Mouse (Mus musculus): ENCODE results near the gene Map6. TPM values are rescaled to one million over a fixed set of nuclear protein-coding genes. Genes with fewer than 3 reads are reported as not detected.
"Not testable (repeated sequence)": the region's sequence is repeated elsewhere in the genome, so short reads cannot be mapped to it uniquely, and the experiment has no call there.

Map6 gene
- polyA plus RNA-seq, 1 experiment, result 35.1 TPM

DNA sequence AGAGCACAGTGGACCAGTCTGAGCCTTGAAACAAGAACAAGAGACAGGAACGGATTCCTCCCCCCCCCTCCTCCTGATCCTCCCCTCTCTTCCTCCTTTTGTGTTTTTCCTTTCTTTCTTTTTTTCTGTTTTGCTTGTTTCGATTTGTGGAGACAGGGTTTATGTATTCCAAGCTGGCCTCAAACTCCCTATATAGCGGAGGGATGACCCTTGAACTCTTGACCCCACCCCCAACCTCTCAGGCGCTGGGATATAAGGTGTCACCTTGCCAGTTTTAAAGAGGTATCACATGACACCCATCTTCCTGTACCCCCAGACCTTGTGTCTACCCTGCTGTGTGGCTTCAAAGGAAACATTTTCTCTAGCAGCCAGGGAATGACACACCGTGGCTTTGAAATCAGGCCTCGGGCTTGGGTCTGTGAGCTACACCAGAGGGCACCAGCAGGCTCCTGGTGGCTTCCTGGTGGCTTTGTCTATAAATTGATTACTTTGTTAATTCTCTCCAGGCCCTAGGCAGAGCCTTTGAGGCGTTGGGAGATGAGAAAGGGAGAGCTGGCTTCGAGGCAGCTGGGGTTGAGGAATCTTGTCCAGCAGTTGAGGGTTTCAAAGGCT, 93.7 kb downstream of the Map6 start:
- Histone ChIP-seq H3K27me3 (ENCODE audit: control insufficient read depth, insufficient read depth, insufficient read length) (no peaks in the 10 kb centered on the region), H3K4me3 (no peak overlapping the region), H3K79me2 (ENCODE audit: control insufficient read depth, insufficient read depth) (no peaks in the 10 kb centered on the region), H3ac (ENCODE audit: control insufficient read depth, insufficient read length) (no peak overlapping the region), H3K4me2 (ENCODE audit: low read depth) (peak overlapping the region; percentile 76), H3K36me3 (ENCODE audit: control insufficient read depth, insufficient read depth) (no peaks in the 10 kb centered on the region)
- TF ChIP-seq POLR2A (IDR thresholded peaks at IDR 0.05; ENCODE audit: insufficient read length, low read depth), result peak; percentile 6
- no peak for TF ChIP-seq MAX (IDR thresholded peaks at IDR 0.05; ENCODE audit: low read depth)
- TF ChIP-seq CEBPB (IDR thresholded peaks at IDR 0.05; ENCODE audit: insufficient read depth, poor library complexity, severe bottlenecking), result no peak

DNA sequence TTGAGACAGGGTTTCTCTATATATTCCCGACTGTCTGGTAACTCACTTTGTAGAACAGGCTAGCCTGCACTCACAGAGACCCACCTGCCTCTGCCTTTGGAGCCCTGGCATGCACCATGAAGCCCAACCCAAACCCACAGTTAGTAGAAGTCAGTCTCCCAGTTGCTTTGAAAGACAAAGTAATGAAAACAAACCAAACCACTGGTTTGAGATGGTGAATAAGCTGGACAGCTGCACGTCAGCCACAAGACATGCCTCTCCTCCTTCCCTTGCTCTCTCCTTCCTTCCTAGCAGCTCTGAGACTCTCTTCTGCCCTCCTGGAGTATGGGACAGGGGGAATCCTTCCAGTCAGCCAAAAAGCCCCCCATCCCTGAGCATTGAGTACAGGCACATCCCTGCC, 94.9 kb downstream of the Map6 start:
- no peaks in the 10 kb centered on the region for H3K36me3 ChIP-seq (ENCODE audit: control insufficient read depth, insufficient read depth)
- no peaks in the 10 kb centered on the region for H3K79me2 ChIP-seq (ENCODE audit: control insufficient read depth, insufficient read depth)
- H3K4me2 ChIP-seq (ENCODE audit: low read depth), result peak overlapping the region; percentile 40
- H3K27me3 ChIP-seq (ENCODE audit: control insufficient read depth, insufficient read depth, insufficient read length), result no peaks in the 10 kb centered on the region
- TF ChIP-seq REST (IDR thresholded peaks at IDR 0.05; ENCODE audit: insufficient read depth, insufficient read length) (no peak), TCF12 (IDR thresholded peaks at IDR 0.05; ENCODE audit: insufficient read depth, poor library complexity, severe bottlenecking) (peak; percentile 14), CEBPB (IDR thresholded peaks at IDR 0.05; ENCODE audit: insufficient read depth, poor library complexity, severe bottlenecking) (no peak), E2F4 (IDR thresholded peaks at IDR 0.05; ENCODE audit: insufficient read depth) (no peak), POLR2A (IDR thresholded peaks at IDR 0.05; ENCODE audit: insufficient read length, low read depth) (peak; percentile 5), MYOG (IDR thresholded peaks at IDR 0.05; ENCODE audit: control insufficient read depth in 1 of 3, insufficient read depth in 1 of 3, insufficient read length in 2 of 3, low read depth in 2 of 3) (peak in 2 of 3 experiments; percentile 72 to 80), MYOD1 (IDR thresholded peaks at IDR 0.05; ENCODE audit: control insufficient read depth in 1 of 3, insufficient read length in 2 of 3, low read depth in 2 of 3) (peak; percentile 62 to 87 (median 80)), POLR2AphosphoS2 (IDR thresholded peaks at IDR 0.05; ENCODE audit: insufficient read length, low read depth) (no peak), USF1 (IDR thresholded peaks at IDR 0.05; ENCODE audit: low read depth) (no peak), SRF (IDR thresholded peaks at IDR 0.05; ENCODE audit: control insufficient read depth, insufficient read length, low read depth) (no peak), TCF3 (IDR thresholded peaks at IDR 0.05; ENCODE audit: insufficient read length, low read depth) (peak; percentile 35), MAX (IDR thresholded peaks at IDR 0.05; ENCODE audit: low read depth) (no peak)
- no peak overlapping the region for H3K4me3 ChIP-seq
- H3ac ChIP-seq (ENCODE audit: control insufficient read depth, insufficient read length), result no peak overlapping the region

- no peaks in the 10 kb centered on the region for H3K79me2 ChIP-seq (ENCODE audit: control insufficient read depth, insufficient read depth)
- no peaks in the 10 kb centered on the region for H3K36me3 ChIP-seq (ENCODE audit: control insufficient read depth, insufficient read depth)
- no peak overlapping the region for H3ac ChIP-seq (ENCODE audit: control insufficient read depth, insufficient read length)
- H3K4me3 ChIP-seq, result no peak overlapping the region
- TF ChIP-seq E2F4 (IDR thresholded peaks at IDR 0.05; ENCODE audit: insufficient read depth) (no peak), TCF12 (IDR thresholded peaks at IDR 0.05; ENCODE audit: insufficient read depth, poor library complexity, severe bottlenecking) (no peak), MAX (IDR thresholded peaks at IDR 0.05; ENCODE audit: low read depth) (no peak), POLR2A (IDR thresholded peaks at IDR 0.05; ENCODE audit: insufficient read length, low read depth) (no peak), SRF (IDR thresholded peaks at IDR 0.05; ENCODE audit: control insufficient read depth, insufficient read length, low read depth) (no peak), USF1 (IDR thresholded peaks at IDR 0.05; ENCODE audit: low read depth) (no peak), TCF3 (IDR thresholded peaks at IDR 0.05; ENCODE audit: insufficient read length, low read depth) (no peak), REST (IDR thresholded peaks at IDR 0.05; ENCODE audit: insufficient read depth, insufficient read length) (no peak), MYOD1 (IDR thresholded peaks at IDR 0.05; ENCODE audit: control insufficient read depth in 1 of 3, insufficient read length in 2 of 3, low read depth in 2 of 3) (no peak), MYOG (IDR thresholded peaks at IDR 0.05; ENCODE audit: control insufficient read depth in 1 of 3, insufficient read depth in 1 of 3, insufficient read length in 2 of 3, low read depth in 2 of 3) (no peak), CEBPB (IDR thresholded peaks at IDR 0.05; ENCODE audit: insufficient read depth, poor library complexity, severe bottlenecking) (no peak), POLR2AphosphoS2 (IDR thresholded peaks at IDR 0.05; ENCODE audit: insufficient read length, low read depth) (no peak)
- H3K4me2 ChIP-seq (ENCODE audit: low read depth), result no peak overlapping the region
- no peaks in the 10 kb centered on the region for H3K27me3 ChIP-seq (ENCODE audit: control insufficient read depth, insufficient read depth, insufficient read length)
Measured at GRCm38 (mm10) chr7:99365069-99365468, 97.8 kb downstream of the Map6 start.

DNA sequence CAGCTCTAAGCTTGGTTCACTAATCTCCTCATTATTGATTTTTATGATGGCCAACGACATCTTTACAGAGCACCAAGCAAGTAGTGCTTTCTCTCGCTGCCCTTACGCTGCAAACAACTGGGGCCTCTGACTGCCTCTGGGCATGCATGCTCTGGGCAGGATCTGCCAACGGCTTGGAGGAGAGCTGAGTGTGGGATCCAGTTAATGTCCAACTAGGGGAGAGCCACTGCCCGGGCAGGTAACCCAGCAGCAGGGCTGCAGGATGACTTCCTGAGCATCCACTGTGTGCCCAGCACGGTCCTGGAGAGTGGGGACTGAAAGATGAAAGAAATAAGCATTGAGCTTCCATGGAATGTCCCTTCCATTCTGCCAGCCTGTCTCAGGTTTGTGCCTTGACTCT, 99.5 kb downstream of the Map6 start:
- Histone ChIP-seq H3K79me2 (ENCODE audit: control insufficient read depth, insufficient read depth) (no peaks in the 10 kb centered on the region), H3K27me3 (ENCODE audit: control insufficient read depth, insufficient read depth, insufficient read length) (no peaks in the 10 kb centered on the region), H3K36me3 (ENCODE audit: control insufficient read depth, insufficient read depth) (no peaks in the 10 kb centered on the region), H3K4me2 (ENCODE audit: low read depth) (no peak overlapping the region), H3K4me3 (no peak overlapping the region), H3ac (ENCODE audit: control insufficient read depth, insufficient read length) (no peak overlapping the region)
- TF ChIP-seq USF1 (IDR thresholded peaks at IDR 0.05; ENCODE audit: low read depth), result no peak
- no peak for TF ChIP-seq MYOG (IDR thresholded peaks at IDR 0.05; ENCODE audit: control insufficient read depth in 1 of 3, insufficient read depth in 1 of 3, insufficient read length in 2 of 3, low read depth in 2 of 3)

GRCm38 (mm10) chr7:99374325-99374724, 107.1 kb downstream of the Map6 start:
- not testable (repeated sequence) for H3K79me2 ChIP-seq (ENCODE audit: control insufficient read depth, insufficient read depth); H3K4me2 ChIP-seq (ENCODE audit: low read depth); H3ac ChIP-seq (ENCODE audit: control insufficient read depth, insufficient read length); H3K4me3 ChIP-seq; H3K27me3 ChIP-seq (ENCODE audit: control insufficient read depth, insufficient read depth, insufficient read length); H3K36me3 ChIP-seq (ENCODE audit: control insufficient read depth, insufficient read depth)

Data from myocyte (in vitro differentiated cells).